Mouse (Mus musculus): ENCODE data around the gene Gm8247.
"Not testable (repeated sequence)": the region's sequence is repeated elsewhere in the genome, so short reads cannot be mapped to it uniquely, and the experiment has no call there.

- TF ChIP-seq POLR2A, CTCF (IDR thresholded peaks at IDR 0.05; ENCODE audit: extremely low read depth, insufficient read depth, low read length): not testable (repeated sequence)
These were observed at the start of gene Gm8247 for GRCm38 (mm10) chr14:44582853-44583252.
